ENCODE assay signal across 23 mouse cellular contexts in the genomic region with DNA sequence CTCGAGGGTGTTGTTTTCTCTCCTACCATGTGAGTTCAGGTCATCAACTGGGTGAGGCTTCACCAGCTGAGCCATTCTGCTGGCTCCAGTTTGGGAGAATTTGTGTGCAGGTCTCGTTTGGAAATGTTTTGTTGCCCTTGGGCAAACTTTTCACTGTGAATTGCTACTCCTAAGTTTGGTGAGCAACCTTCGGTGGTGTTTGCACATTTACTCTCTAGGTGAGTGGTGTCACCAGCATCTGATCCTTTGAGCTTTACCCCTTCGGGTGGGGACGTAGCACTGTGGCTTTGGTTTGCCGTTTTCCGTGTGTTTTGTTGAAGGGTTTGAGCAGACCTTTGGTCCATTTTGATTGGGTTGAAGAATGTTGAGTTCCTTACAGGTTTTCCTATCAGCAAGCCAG.
DNase-seq lines count a peak whose midpoint lies in the region; ATAC-seq and TF ChIP-seq lines count a peak whose summit lies in the region.
"Had no signal": no experiment of that assay in that cellular context is flagged by ENCODE, and none has a peak within 500 bp of the region (broad histone marks: within the 10 kb centered on the region; RNA-seq: fewer than 3 reads in every experiment).

No protein-coding gene starts in this region.

- peaks cover 62% of the 10 kb centered on the region for H3K4me1 ChIP-seq in erythroblast, embryonic 14.5 days (ENCODE audit: control insufficient read depth)
- H3K4me1 ChIP-seq in liver, embryonic 11.5 days (replicated peaks; ENCODE audit: control insufficient read depth, insufficient read depth, low read length): peaks cover 29% of the 10 kb centered on the region
- peaks cover 67% of the 10 kb centered on the region for H3K4me1 ChIP-seq in liver, embryonic 15.5 days (replicated peaks)
- H3K4me1 ChIP-seq in hindbrain, postnatal 0 days (ENCODE audit: insufficient read depth, low read length): no peaks in the 10 kb centered on the region
- peaks cover 7% of the 10 kb centered on the region; the same call in 1 of the 2 replicates for H3K4me1 ChIP-seq in hindbrain, embryonic 12.5 days
- H3K4me1 ChIP-seq in kidney, embryonic 15.5 days: peaks cover 4% of the 10 kb centered on the region
- H3K4me1 ChIP-seq: hindbrain, embryonic 15.5 days had no signal

- H3K27ac ChIP-seq in liver, embryonic 11.5 days (ENCODE audit: low read depth, low read length): peak overlapping the region; percentile 79
- H3K27ac ChIP-seq in liver, embryonic 15.5 days (replicated peaks): peak overlapping the region; percentile 74
- H3K27ac ChIP-seq in hindbrain, postnatal 0 days: no peak overlapping the region
- no peak overlapping the region for H3K27ac ChIP-seq in hindbrain, embryonic 12.5 days
- no peak overlapping the region for H3K27ac ChIP-seq in kidney, embryonic 15.5 days
- H3K27ac ChIP-seq: embryonic facial prominence, embryonic 12.5 days; embryonic facial prominence, embryonic 15.5 days; forebrain, embryonic 10.5 days; heart, adult 2 months; heart, embryonic 10.5 days; hindbrain, embryonic 15.5 days; intestine, embryonic 15.5 days had no signal

- no peak for DNase-seq in liver, embryonic 11.5 days (ENCODE audit: low spot score)
- no peak for DNase-seq in liver
- no peak for DNase-seq in hindbrain, postnatal 0 days (ENCODE audit: low spot score)
- DNase-seq: adrenal gland, postnatal 10 days; adrenal gland, postnatal 36 days; cerebellum, adult 18-20 months; cerebellum, adult 9-10 months; cerebellum, postnatal 25 days; gastrocnemius, postnatal 25 days; heart, adult 2 months had no signal

- H3K36me3 ChIP-seq in erythroblast, embryonic 14.5 days (ENCODE audit: control insufficient read depth): peaks cover 100% of the 10 kb centered on the region
- peaks cover 41% of the 10 kb centered on the region for H3K36me3 ChIP-seq in liver, embryonic 11.5 days (ENCODE audit: control insufficient read depth, insufficient read depth, low read length)
- peaks cover 88% of the 10 kb centered on the region for H3K36me3 ChIP-seq in liver, embryonic 15.5 days (replicated peaks)
- H3K36me3 ChIP-seq in hindbrain, postnatal 0 days (ENCODE audit: insufficient read depth, low read length): peaks cover 40% of the 10 kb centered on the region
- peaks cover 64% of the 10 kb centered on the region for H3K36me3 ChIP-seq in hindbrain, embryonic 12.5 days
- H3K36me3 ChIP-seq in kidney, embryonic 15.5 days: peaks cover 60% of the 10 kb centered on the region

- H3K27me3 ChIP-seq in erythroblast, embryonic 14.5 days (ENCODE audit: control insufficient read depth): no peaks in the 10 kb centered on the region; the same call in 1 of the 2 replicates
- no peaks in the 10 kb centered on the region; the same call in 1 of the 2 replicates for H3K27me3 ChIP-seq in liver, embryonic 11.5 days (replicated peaks; ENCODE audit: control insufficient read depth, insufficient read depth, low read length)
- H3K27me3 ChIP-seq in liver, embryonic 15.5 days: no peaks in the 10 kb centered on the region
- no peaks in the 10 kb centered on the region for H3K27me3 ChIP-seq in hindbrain, postnatal 0 days (ENCODE audit: insufficient read depth, low read length)
- H3K27me3 ChIP-seq in hindbrain, embryonic 12.5 days: no peaks in the 10 kb centered on the region
- H3K27me3 ChIP-seq in kidney, embryonic 15.5 days: no peaks in the 10 kb centered on the region
- H3K27me3 ChIP-seq: embryonic facial prominence, embryonic 12.5 days; embryonic facial prominence, embryonic 15.5 days; hindbrain, embryonic 15.5 days; intestine, embryonic 15.5 days; Patski had no signal

- peak overlapping the region; percentile 19; the same call in 1 of the 2 replicates for H3K4me2 ChIP-seq in liver, embryonic 11.5 days
- peak overlapping the region; percentile 51 for H3K4me2 ChIP-seq in liver, embryonic 15.5 days
- no peak overlapping the region for H3K4me2 ChIP-seq in hindbrain, postnatal 0 days (ENCODE audit: low read depth, low read length)
- no peak overlapping the region for H3K4me2 ChIP-seq in hindbrain, embryonic 12.5 days (replicated peaks)
- no peak overlapping the region for H3K4me2 ChIP-seq in kidney, embryonic 15.5 days
- H3K4me2 ChIP-seq: embryonic facial prominence, embryonic 12.5 days; embryonic facial prominence, embryonic 15.5 days; hindbrain, embryonic 15.5 days; intestine, embryonic 15.5 days had no signal

- no peak overlapping the region; the same call in 1 of the 2 replicates for H3K9ac ChIP-seq in liver, embryonic 11.5 days (ENCODE audit: low read depth, low read length)
- peak overlapping the region; percentile 4; the same call in 1 of the 2 replicates for H3K9ac ChIP-seq in liver, embryonic 15.5 days
- no peak overlapping the region for H3K9ac ChIP-seq in hindbrain, postnatal 0 days (replicated peaks; ENCODE audit: low read length)
- H3K9ac ChIP-seq in hindbrain, embryonic 12.5 days: no peak overlapping the region
- no peak overlapping the region for H3K9ac ChIP-seq in kidney, embryonic 15.5 days
- H3K9ac ChIP-seq: embryonic facial prominence, embryonic 12.5 days; embryonic facial prominence, embryonic 15.5 days; hindbrain, embryonic 15.5 days; intestine, embryonic 15.5 days had no signal

- H3K4me3 ChIP-seq in erythroblast, embryonic 14.5 days (replicated peaks): peak overlapping the region; percentile 15
- H3K4me3 ChIP-seq in liver, embryonic 11.5 days (ENCODE audit: low read depth, low read length): no peak overlapping the region
- no peak overlapping the region for H3K4me3 ChIP-seq in liver, embryonic 15.5 days (replicated peaks)
- H3K4me3 ChIP-seq in hindbrain, postnatal 0 days (ENCODE audit: low read length): no peak overlapping the region
- H3K4me3 ChIP-seq in hindbrain, embryonic 12.5 days: no peak overlapping the region
- H3K4me3 ChIP-seq in kidney, embryonic 15.5 days (replicated peaks): no peak overlapping the region
- H3K4me3 ChIP-seq: embryonic facial prominence, embryonic 12.5 days; embryonic facial prominence, embryonic 15.5 days; forebrain, embryonic 10.5 days; heart, adult 2 months; heart, embryonic 10.5 days; hindbrain, embryonic 15.5 days; intestine, embryonic 15.5 days had no signal

- TF ChIP-seq CTCF in hindbrain, postnatal 0 days (IDR thresholded peaks at IDR 0.05; ENCODE audit: low read depth): no peak

- H3K9me3 ChIP-seq in erythroblast, embryonic 14.5 days (ENCODE audit: control insufficient read depth, low read length): peaks cover 10% of the 10 kb centered on the region
- no peaks in the 10 kb centered on the region for H3K9me3 ChIP-seq in liver, embryonic 11.5 days (ENCODE audit: control insufficient read depth, low read length)
- H3K9me3 ChIP-seq in liver, embryonic 15.5 days (replicated peaks): no peaks in the 10 kb centered on the region
- H3K9me3 ChIP-seq in hindbrain, postnatal 0 days (ENCODE audit: low read length): no peaks in the 10 kb centered on the region
- no peaks in the 10 kb centered on the region for H3K9me3 ChIP-seq in hindbrain, embryonic 12.5 days (replicated peaks)
- no peaks in the 10 kb centered on the region for H3K9me3 ChIP-seq in kidney, embryonic 15.5 days (replicated peaks)
- H3K9me3 ChIP-seq: embryonic facial prominence, embryonic 12.5 days; embryonic facial prominence, embryonic 15.5 days; heart, embryonic 10.5 days; hindbrain, embryonic 15.5 days; intestine, embryonic 15.5 days had no signal

- ATAC-seq in erythroblast, adult 5-6 weeks (replicated peaks; ENCODE audit: low FRiP score, poor library complexity, severe bottlenecking): no peak
- ATAC-seq in liver, embryonic 11.5 days (replicated peaks; ENCODE audit: low FRiP score): no peak
- no peak for ATAC-seq in liver, embryonic 15.5 days (ENCODE audit: insufficient read depth)
- ATAC-seq in hindbrain, postnatal 0 days: no peak
- ATAC-seq in hindbrain, embryonic 12.5 days (ENCODE audit: low FRiP score): no peak
- ATAC-seq in kidney, embryonic 15.5 days (replicated peaks; ENCODE audit: low FRiP score): no peak
- ATAC-seq: forebrain, embryonic 14.5 days; intestine, embryonic 15.5 days; Patski had no signal

- 80% methylated on average over 7 of the region's 7 CpGs for WGBS in liver, embryonic 11.5 days
- WGBS in liver, embryonic 15.5 days (ENCODE audit: insufficient replicate concordance): 59% methylated on average over 7 of the region's 7 CpGs
- WGBS in hindbrain, postnatal 0 days: 94% methylated on average over 7 of the region's 7 CpGs
- WGBS in hindbrain, embryonic 12.5 days: 93% methylated on average over 7 of the region's 7 CpGs
- WGBS in kidney, embryonic 15.5 days: 89% methylated on average over 7 of the region's 7 CpGs

Comparison
In these comparisons a context has a peak if more than half of its experiments do, and no peak if none do; other contexts are left out.
1. H3K27ac ChIP-seq: peak in liver, embryonic 11.5 days (single experiment) and liver, embryonic 15.5 days (single experiment); none in hindbrain, postnatal 0 days (single experiment), hindbrain, embryonic 12.5 days (single experiment) and kidney, embryonic 15.5 days (single experiment).
2. H3K4me2 ChIP-seq: peak in liver, embryonic 11.5 days (single experiment) and liver, embryonic 15.5 days (single experiment); none in hindbrain, postnatal 0 days (single experiment), hindbrain, embryonic 12.5 days (single experiment) and kidney, embryonic 15.5 days (single experiment).